Mouse (Mus musculus) olfactory bulb, adult 2 months (tissue): ENCODE measurements around the gene Tpx2.

Experiments
- CTCF ChIP-seq: fragments of 200-500 bp; IDR thresholded peaks from 2 replicates; pipeline ENCODE4 v1.5.1; 2012; ENCODE audit warnings: low read depth, mild to moderate bottlenecking, low read length, moderate library complexity; ENCODE audit not compliant: insufficient read depth
- POLR2A ChIP-seq: fragments of 200-500 bp; IDR thresholded peaks from 2 replicates; pipeline ENCODE4 v1.6.1; 2012; ENCODE audit warnings: mild to moderate bottlenecking, low read depth, low read length, moderate library complexity; ENCODE audit not compliant: insufficient read depth

- TF ChIP-seq CTCF: no peak
- no peak for TF ChIP-seq POLR2A
Measured at GRCm38 (mm10) chr2:152805111-152805490, 42.7 kb upstream of the Tpx2 start.
